Mouse (Mus musculus) layer of hippocampus, adult 9-10 months (tissue): ENCODE data around the gene Cyct.

Source experiments
- DNase-seq: peaks from one replicate; pipeline ENCODE4 v3.0.0; 2022; ENCODE audit warnings: low spot score

The Cyct gene

GRCm38 (mm10) chr2:76334596-76334995 is 25.7 kb downstream of the Cyct start:
- DNase-seq = no peak

- DNase-seq = no peak
Measured at GRCm38 (mm10) chr2:76332161-76332805, 28.0 kb downstream of the Cyct start.

- DNase-seq = no peak
Measured at GRCm38 (mm10) chr2:76330081-76330480, 30.2 kb downstream of the Cyct start.

GRCm38 (mm10) chr2:76326161-76326560 is 34.1 kb downstream of the Cyct start:
- DNase-seq = no peak

GRCm38 (mm10) chr2:76324463-76324862 is 35.8 kb downstream of the Cyct start:
- no peak for DNase-seq

GRCm38 (mm10) chr2:76323185-76323875 is 36.9 kb downstream of the Cyct start:
- no peak for DNase-seq

GRCm38 (mm10) chr2:76320336-76320735 is 39.9 kb downstream of the Cyct start:
- no peak for DNase-seq

- DNase-seq = no peak
Measured at GRCm38 (mm10) chr2:76319231-76319630, 41.0 kb downstream of the Cyct start.
